Mouse (Mus musculus): ENCODE data around the gene Nmd3. TPM values are rescaled to one million over a fixed set of nuclear protein-coding genes. Genes with fewer than 3 reads are reported as not detected.
A peak's percentile ranks its signal among the peaks of the same experiment; 100 is the strongest.

Nmd3 gene
- total and polyA plus RNA-seq, 2 experiments from 2014 or later, result 8.0 to 56.0 TPM

- peak; percentile 73 for TF ChIP-seq CTCF (IDR thresholded peaks at IDR 0.05)
- H3K4me2 ChIP-seq (ENCODE audit: low read depth, low read length, poor library complexity, severe bottlenecking), result no peak overlapping the region
- DNase-seq (ENCODE audit: low spot score) (peak; percentile 60), ATAC-seq (ENCODE audit: low FRiP score) (no peak)
- no peaks in the 10 kb centered on the region for H3K36me3 ChIP-seq (ENCODE audit: insufficient read depth, low read length)
- no peak overlapping the region for H3K9ac ChIP-seq (replicated peaks; ENCODE audit: low read length, poor library complexity, severe bottlenecking)
- no peak overlapping the region for H3K4me3 ChIP-seq (ENCODE audit: low read depth, low read length)
- H3K27ac ChIP-seq (ENCODE audit: low read depth, low read length), result no peak overlapping the region
- H3K9me3 ChIP-seq (ENCODE audit: low read length), result no peaks in the 10 kb centered on the region
- H3K27me3 ChIP-seq (ENCODE audit: insufficient read depth, low read length), result no peaks in the 10 kb centered on the region
- H3K4me1 ChIP-seq (ENCODE audit: insufficient read depth, low read length), result no peaks in the 10 kb centered on the region
- 45% methylated on average over 1 of the region's 1 CpGs for WGBS
Observed at GRCm38 (mm10) chr3:69701905-69702304, 19.9 kb upstream of the Nmd3 start.

GRCm38 (mm10) chr3:69702421-69702820 is 19.4 kb upstream of the Nmd3 start:
- ATAC-seq (ENCODE audit: low FRiP score) (no peak), DNase-seq (ENCODE audit: low spot score) (no peak)
- H3K4me3 ChIP-seq (ENCODE audit: low read depth, low read length), result no peak overlapping the region
- H3K9ac ChIP-seq (replicated peaks; ENCODE audit: low read length, poor library complexity, severe bottlenecking), result no peak overlapping the region
- no peaks in the 10 kb centered on the region for H3K9me3 ChIP-seq (ENCODE audit: low read length)
- H3K36me3 ChIP-seq (ENCODE audit: insufficient read depth, low read length), result no peaks in the 10 kb centered on the region
- H3K4me1 ChIP-seq (ENCODE audit: insufficient read depth, low read length), result no peaks in the 10 kb centered on the region
- no peak overlapping the region for H3K27ac ChIP-seq (ENCODE audit: low read depth, low read length)
- H3K4me2 ChIP-seq (ENCODE audit: low read depth, low read length, poor library complexity, severe bottlenecking), result no peak overlapping the region
- no peaks in the 10 kb centered on the region for H3K27me3 ChIP-seq (ENCODE audit: insufficient read depth, low read length)
- no peak for TF ChIP-seq CTCF (IDR thresholded peaks at IDR 0.05)

- H3K4me3 ChIP-seq (ENCODE audit: low read depth, low read length), result no peak overlapping the region
- peak; percentile 23 for DNase-seq (ENCODE audit: low spot score)
- 14% methylated on average over 12 of the region's 12 CpGs for WGBS
Observed at GRCm38 (mm10) chr3:69709043-69709929, 12.5 kb upstream of the Nmd3 start.

GRCm38 (mm10) chr3:69711907-69712600 is 9.7 kb upstream of the Nmd3 start:
- 60% methylated on average over 8 of the region's 8 CpGs for WGBS
- ATAC-seq (ENCODE audit: low FRiP score) (no peak), DNase-seq (ENCODE audit: low spot score) (no peak)
- no peak overlapping the region for H3K27ac ChIP-seq (ENCODE audit: low read depth, low read length)
- H3K36me3 ChIP-seq (ENCODE audit: insufficient read depth, low read length), result no peaks in the 10 kb centered on the region
- no peaks in the 10 kb centered on the region for H3K27me3 ChIP-seq (ENCODE audit: insufficient read depth, low read length)
- no peaks in the 10 kb centered on the region for H3K9me3 ChIP-seq (ENCODE audit: low read length)
- H3K4me3 ChIP-seq (ENCODE audit: low read depth, low read length), result no peak overlapping the region
- H3K4me1 ChIP-seq (ENCODE audit: insufficient read depth, low read length), result no peaks in the 10 kb centered on the region
- H3K4me2 ChIP-seq (ENCODE audit: low read depth, low read length, poor library complexity, severe bottlenecking), result no peak overlapping the region
- no peak overlapping the region for H3K9ac ChIP-seq (replicated peaks; ENCODE audit: low read length, poor library complexity, severe bottlenecking)
- TF ChIP-seq CTCF (IDR thresholded peaks at IDR 0.05), result no peak

More at GRCm38 (mm10) chr3:69709043-69709929, 12.5 kb upstream of the Nmd3 start:
- Histone ChIP-seq H3K9me3 (ENCODE audit: low read length) (no peaks in the 10 kb centered on the region), H3K4me1 (ENCODE audit: insufficient read depth, low read length) (no peaks in the 10 kb centered on the region), H3K36me3 (ENCODE audit: insufficient read depth, low read length) (no peaks in the 10 kb centered on the region), H3K27ac (ENCODE audit: low read depth, low read length) (no peak overlapping the region), H3K27me3 (ENCODE audit: insufficient read depth, low read length) (no peaks in the 10 kb centered on the region), H3K9ac (replicated peaks; ENCODE audit: low read length, poor library complexity, severe bottlenecking) (no peak overlapping the region), H3K4me2 (ENCODE audit: low read depth, low read length, poor library complexity, severe bottlenecking) (peak overlapping the region; percentile 9; the same call in 1 of the 2 replicates)
- no peak for TF ChIP-seq CTCF (IDR thresholded peaks at IDR 0.05)
- peak; percentile 76 for ATAC-seq (ENCODE audit: low FRiP score)

GRCm38 (mm10) chr3:69717476-69717875 is 4.3 kb upstream of the Nmd3 start:
- Histone ChIP-seq H3K4me2 (ENCODE audit: low read depth, low read length, poor library complexity, severe bottlenecking) (no peak overlapping the region), H3K4me1 (ENCODE audit: insufficient read depth, low read length) (no peaks in the 10 kb centered on the region), H3K27me3 (ENCODE audit: insufficient read depth, low read length) (no peaks in the 10 kb centered on the region), H3K27ac (ENCODE audit: low read depth, low read length) (no peak overlapping the region), H3K36me3 (ENCODE audit: insufficient read depth, low read length) (no peaks in the 10 kb centered on the region), H3K4me3 (ENCODE audit: low read depth, low read length) (no peak overlapping the region), H3K9me3 (ENCODE audit: low read length) (no peaks in the 10 kb centered on the region), H3K9ac (replicated peaks; ENCODE audit: low read length, poor library complexity, severe bottlenecking) (no peak overlapping the region)
- ATAC-seq (ENCODE audit: low FRiP score) (no peak), DNase-seq (ENCODE audit: low spot score) (peak; percentile 20)
- no peak for TF ChIP-seq CTCF (IDR thresholded peaks at IDR 0.05)
- WGBS, result 70% methylated on average over 6 of the region's 6 CpGs
